Mouse (Mus musculus): Measurements from ENCODE around the gene Gm4969.
"Not testable (repeated sequence)": the region's sequence is repeated elsewhere in the genome, so short reads cannot be mapped to it uniquely, and the experiment has no call there.

Gm4969 gene

GRCm38 (mm10) chr7:19073504-19073903 is 44.7 kb downstream of the Gm4969 start:
- in situ Hi-C loops (cut with MboI, MseI), result no loop called here

GRCm38 (mm10) chr7:19071024-19071423 is 47.1 kb downstream of the Gm4969 start:
- in situ Hi-C loops (cut with MboI, MseI), result not testable (repeated sequence)

GRCm38 (mm10) chr7:19069500-19069899 is 48.7 kb downstream of the Gm4969 start:
- in situ Hi-C loops (cut with MboI, MseI), result no loop called here

- in situ Hi-C loops (cut with MboI, MseI), result no loop called here
These were observed 49.5 kb downstream of the Gm4969 start for GRCm38 (mm10) chr7:19068707-19069106.

GRCm38 (mm10) chr7:19067935-19068334 is 50.2 kb downstream of the Gm4969 start:
- in situ Hi-C loops (cut with MboI, MseI), result no loop called here

- in situ Hi-C loops (cut with MboI, MseI), result no loop called here
These were observed 51.1 kb downstream of the Gm4969 start for GRCm38 (mm10) chr7:19067063-19067462.

- in situ Hi-C loops (cut with MboI, MseI), result no loop called here
These were observed 52.3 kb downstream of the Gm4969 start for GRCm38 (mm10) chr7:19065896-19066295.

- in situ Hi-C loops (cut with MboI, MseI), result no loop called here
These were observed 60.8 kb downstream of the Gm4969 start for GRCm38 (mm10) chr7:19057405-19057804.

GRCm38 (mm10) chr7:19055108-19055507 is 63.1 kb downstream of the Gm4969 start:
- in situ Hi-C loops (cut with MboI, MseI), result no loop called here

GRCm38 (mm10) chr7:19054777-19055076 is 63.4 kb downstream of the Gm4969 start:
- in situ Hi-C loops (cut with MboI, MseI), result no loop called here

- in situ Hi-C loops (cut with MboI, MseI), result no loop called here
These were observed 64.0 kb downstream of the Gm4969 start, which contains the start of gene Rsph6a for GRCm38 (mm10) chr7:19054047-19054776. Rsph6a (plus strand) TSS chr7:19054690.

GRCm38 (mm10) chr7:19053136-19053532 is 65.0 kb downstream of the Gm4969 start:
- in situ Hi-C loops (cut with MboI, MseI), result no loop called here

- in situ Hi-C loops (cut with MboI, MseI), result no loop called here
These were observed 65.6 kb downstream of the Gm4969 start for GRCm38 (mm10) chr7:19052345-19053135.

GRCm38 (mm10) chr7:19051161-19051560 is 67.0 kb downstream of the Gm4969 start:
- in situ Hi-C loops (cut with MboI, MseI), result no loop called here

- in situ Hi-C loops (cut with MboI, MseI), result no loop called here
These were observed 68.0 kb downstream of the Gm4969 start for GRCm38 (mm10) chr7:19050172-19050571.

GRCm38 (mm10) chr7:19049252-19049651 is 68.9 kb downstream of the Gm4969 start:
- in situ Hi-C loops (cut with MboI, MseI), result no loop called here

Measured in T-helper 2 cell (primary cell).